Mouse (Mus musculus): Measurements from ENCODE around the gene Cox8b.
"Not testable (repeated sequence)": the region's sequence is repeated elsewhere in the genome, so short reads cannot be mapped to it uniquely, and the experiment has no call there.

The Cox8b gene

GRCm38 (mm10) chr7:140912846-140913482 is 12.7 kb upstream of the Cox8b start:
- no peak for DNase-seq

GRCm38 (mm10) chr7:140912293-140912692 is 12.0 kb upstream of the Cox8b start:
- DNase-seq: no peak

GRCm38 (mm10) chr7:140908634-140909107 is 8.4 kb upstream of the Cox8b start:
- DNase-seq: peak; percentile 66

GRCm38 (mm10) chr7:140908181-140908580 is 7.9 kb upstream of the Cox8b start:
- no peak for DNase-seq

GRCm38 (mm10) chr7:140907697-140908096 is 7.5 kb upstream of the Cox8b start:
- no peak for DNase-seq

GRCm38 (mm10) chr7:140907131-140907530 is 6.9 kb upstream of the Cox8b start:
- DNase-seq: no peak

GRCm38 (mm10) chr7:140905642-140906081 is 5.4 kb upstream of the Cox8b start:
- DNase-seq: no peak

GRCm38 (mm10) chr7:140903212-140903611 is 3.0 kb upstream of the Cox8b start:
- peak; percentile 79 for DNase-seq

- DNase-seq: no peak
Measured at GRCm38 (mm10) chr7:140902036-140902875, 2.0 kb upstream of the Cox8b start.

GRCm38 (mm10) chr7:140899121-140899520 is 1.1 kb downstream of the Cox8b start:
- no peak for DNase-seq

- DNase-seq: no peak
Measured at GRCm38 (mm10) chr7:140897863-140898262, 2.4 kb downstream of the Cox8b start.

- no peak for DNase-seq
Measured at GRCm38 (mm10) chr7:140894611-140895010, 5.6 kb downstream of the Cox8b start.

- no peak for DNase-seq
Measured at GRCm38 (mm10) chr7:140894031-140894430, 6.2 kb downstream of the Cox8b start.

GRCm38 (mm10) chr7:140890636-140891035 is 9.6 kb downstream of the Cox8b start:
- not testable (repeated sequence) for DNase-seq

GRCm38 (mm10) chr7:140882469-140882803 is 17.8 kb downstream of the Cox8b start:
- no peak for DNase-seq

- peak; percentile 91 for DNase-seq
Measured at GRCm38 (mm10) chr7:140881696-140882468, 18.4 kb downstream of the Cox8b start, which contains the start of the genes Psmd13 and Sirt3. TSS of gene Psmd13 (plus strand) at chr7:140881968. TSS of gene Sirt3 (minus strand) at chr7:140882309.

GRCm38 (mm10) chr7:140880865-140881515 is 19.3 kb downstream of the Cox8b start:
- no peak for DNase-seq

GRCm38 (mm10) chr7:140880419-140880818 is 19.8 kb downstream of the Cox8b start:
- DNase-seq: no peak

GRCm38 (mm10) chr7:140879355-140879754 is 20.9 kb downstream of the Cox8b start:
- DNase-seq: no peak

GRCm38 (mm10) chr7:140877364-140877763 is 22.9 kb downstream of the Cox8b start:
- DNase-seq: no peak

GRCm38 (mm10) chr7:140874224-140874623 is 26.0 kb downstream of the Cox8b start:
- no peak for DNase-seq

GRCm38 (mm10) chr7:140864761-140865160 is 35.5 kb downstream of the Cox8b start:
- DNase-seq: no peak

- no peak for DNase-seq
Measured at GRCm38 (mm10) chr7:140860728-140861127, 39.5 kb downstream of the Cox8b start.

All from cerebellum, adult 9-10 months (tissue).